Mouse (Mus musculus) embryonic fibroblast, embryonic 13.5 days (primary cell): ENCODE results near the gene Sult6b2.

ENCODE experiments used
- CTCF ChIP-seq: IDR thresholded peaks from 2 replicates; pipeline ENCODE4 v1.5.1; 2011; ENCODE audit warnings: mild to moderate bottlenecking, control low read depth, low read length, moderate library complexity, borderline replicate concordance; ENCODE audit not compliant: insufficient read depth
- POLR2A ChIP-seq: IDR thresholded peaks from 2 replicates; pipeline ENCODE4 v1.6.1; 2011; ENCODE audit warnings: low read depth, mild to moderate bottlenecking, control low read depth, low read length, moderate library complexity

DNA sequence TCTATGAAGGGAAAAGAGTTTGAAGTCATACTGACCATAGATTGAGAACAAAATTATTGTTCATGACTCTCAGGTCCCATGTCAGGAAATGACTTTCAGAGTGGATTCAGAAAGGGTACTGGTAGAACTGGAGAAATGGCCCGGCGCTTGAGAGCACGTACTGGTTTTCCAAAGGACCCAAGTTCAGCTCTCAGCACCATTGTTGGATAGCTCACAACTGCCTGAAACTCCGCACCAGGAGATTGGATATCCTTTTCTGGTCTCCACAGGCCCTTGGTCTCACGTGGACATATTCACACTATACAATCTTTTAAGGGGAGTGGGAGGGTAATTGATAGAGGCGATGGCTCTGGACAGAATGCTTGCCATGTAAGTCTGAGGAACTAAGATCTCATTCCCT lies 46.3 kb downstream of the Sult6b2 start:
- no peak for TF ChIP-seq CTCF
- no peak for TF ChIP-seq POLR2A
